Comparison of ENCODE assay signal across 9 mouse cellular contexts in the genomic region with DNA sequence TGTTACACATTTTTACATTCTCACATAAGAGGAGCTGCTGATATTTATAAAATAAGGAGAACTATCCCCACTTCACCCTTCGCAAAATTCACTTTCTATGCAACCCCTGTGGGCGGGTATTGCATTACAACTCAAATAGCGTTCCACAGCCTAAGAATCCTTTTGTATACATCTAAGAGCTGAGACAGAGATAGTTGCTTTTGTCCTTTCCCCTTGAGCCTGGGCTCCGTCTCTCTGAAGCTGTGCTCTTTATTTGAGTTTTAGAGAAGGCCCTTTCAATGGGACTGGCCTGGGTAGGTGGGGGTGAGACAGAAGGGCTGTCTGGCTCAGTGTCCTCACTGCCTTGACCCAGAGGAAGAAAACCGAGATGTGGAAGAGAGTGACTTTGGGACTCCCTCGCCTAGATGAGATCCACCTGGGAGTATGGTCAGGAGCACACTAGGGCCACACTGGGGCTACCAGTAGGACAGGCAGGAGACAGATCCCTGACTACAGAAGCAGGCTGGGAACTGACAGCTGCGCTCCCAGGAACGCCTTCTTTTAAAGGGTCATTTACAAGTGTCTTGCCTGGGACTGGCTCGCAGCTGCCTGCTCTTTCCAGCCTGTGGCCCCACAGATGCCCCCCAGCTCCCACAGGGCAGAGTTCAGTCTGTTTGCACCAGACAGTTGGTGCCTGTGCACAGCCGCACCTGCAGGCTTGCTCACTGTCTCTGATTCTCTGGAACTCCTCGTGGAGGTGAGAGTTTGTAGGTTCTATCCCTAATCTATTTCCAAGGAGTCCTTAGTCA.
DNase-seq lines count a peak whose midpoint lies in the region; ATAC-seq and TF ChIP-seq lines count a peak whose summit lies in the region.
"Had no signal": no experiment of that assay in that cellular context is flagged by ENCODE, and none has a peak within 500 bp of the region (broad histone marks: within the 10 kb centered on the region; RNA-seq: fewer than 3 reads in every experiment).

No protein-coding gene starts in this region.

- ATAC-seq in lung, embryonic 16.5 days (ENCODE audit: low read depth): peak; percentile 23; the same call in 1 of the 2 replicates
- peak; percentile 71 for ATAC-seq in hindbrain, embryonic 16.5 days
- ATAC-seq in liver, embryonic 12.5 days: peak; percentile 49
- no peak for ATAC-seq in stomach, postnatal 0 days (ENCODE audit: low FRiP score, low TSS enrichment)
- ATAC-seq in granulocyte monocyte progenitor cell, adult 5-6 weeks (replicated peaks; ENCODE audit: poor library complexity, severe bottlenecking): no peak

- peak overlapping the region; percentile 40 for H3K4me3 ChIP-seq in lung, embryonic 16.5 days (ENCODE audit: low read length)
- no peak overlapping the region for H3K4me3 ChIP-seq in lung, adult 2 months (replicated peaks; ENCODE audit: extremely low read depth, low read depth, low read length)
- peak overlapping the region; percentile 37 for H3K4me3 ChIP-seq in hindbrain, embryonic 16.5 days (ENCODE audit: low read length)
- H3K4me3 ChIP-seq in liver, embryonic 12.5 days: no peak overlapping the region
- H3K4me3 ChIP-seq in stomach, postnatal 0 days (ENCODE audit: low read depth, low read length): peak overlapping the region; percentile 17; the same call in 1 of the 2 replicates

- H3K4me2 ChIP-seq in lung, embryonic 16.5 days (ENCODE audit: low read depth, low read length): peak overlapping the region; percentile 64
- H3K4me2 ChIP-seq in hindbrain, embryonic 16.5 days (ENCODE audit: low read length): peak overlapping the region; percentile 65
- peak overlapping the region; percentile 47 for H3K4me2 ChIP-seq in liver, embryonic 12.5 days
- H3K4me2 ChIP-seq in stomach, postnatal 0 days (replicated peaks; ENCODE audit: low read depth): peak overlapping the region; percentile 48

- WGBS in lung, embryonic 16.5 days: 17% methylated on average over 11 of the region's 11 CpGs
- WGBS in lung, adult 2 months: 33% methylated on average over 11 of the region's 11 CpGs
- WGBS in hindbrain, embryonic 16.5 days: 13% methylated on average over 11 of the region's 11 CpGs
- WGBS in liver, embryonic 12.5 days (ENCODE audit: insufficient replicate concordance): 19% methylated on average over 11 of the region's 11 CpGs
- WGBS in stomach, postnatal 0 days: 28% methylated on average over 11 of the region's 11 CpGs

- TF ChIP-seq CTCF in lung, adult 2 months (IDR thresholded peaks at IDR 0.05; ENCODE audit: insufficient read depth, low read length): no peak
- no peak for TF ChIP-seq CTCF in stomach, postnatal 0 days (IDR thresholded peaks at IDR 0.05; ENCODE audit: low read depth)

- H3K4me1 ChIP-seq in lung, embryonic 16.5 days (replicated peaks; ENCODE audit: control insufficient read depth, insufficient read depth, low read length): peaks cover 6% of the 10 kb centered on the region; the same call in 1 of the 2 replicates
- H3K4me1 ChIP-seq in lung, adult 2 months (ENCODE audit: control insufficient read depth, insufficient read depth, low read length): no peaks in the 10 kb centered on the region
- H3K4me1 ChIP-seq in hindbrain, embryonic 16.5 days (ENCODE audit: control insufficient read depth, insufficient read depth, low read depth, low read length): peaks cover 8% of the 10 kb centered on the region
- H3K4me1 ChIP-seq in liver, embryonic 12.5 days: no peaks in the 10 kb centered on the region
- no peaks in the 10 kb centered on the region for H3K4me1 ChIP-seq in stomach, postnatal 0 days (replicated peaks; ENCODE audit: control insufficient read depth, insufficient read depth)

- H3K9me3 ChIP-seq in lung, embryonic 16.5 days (ENCODE audit: control insufficient read depth, low read length): no peaks in the 10 kb centered on the region
- H3K9me3 ChIP-seq in hindbrain, embryonic 16.5 days (ENCODE audit: control insufficient read depth, low read length): no peaks in the 10 kb centered on the region
- H3K9me3 ChIP-seq in liver, embryonic 12.5 days (replicated peaks): no peaks in the 10 kb centered on the region
- H3K9me3 ChIP-seq in stomach, postnatal 0 days (ENCODE audit: control insufficient read depth, low read length): no peaks in the 10 kb centered on the region

- H3K9ac ChIP-seq in lung, embryonic 16.5 days (ENCODE audit: low read length): peak overlapping the region; percentile 59
- H3K9ac ChIP-seq in hindbrain, embryonic 16.5 days (ENCODE audit: low read depth, low read length): peak overlapping the region; percentile 57
- no peak overlapping the region for H3K9ac ChIP-seq in liver, embryonic 12.5 days
- no peak overlapping the region for H3K9ac ChIP-seq in stomach, postnatal 0 days (ENCODE audit: low read length)

- no peaks in the 10 kb centered on the region for H3K36me3 ChIP-seq in lung, embryonic 16.5 days (ENCODE audit: control insufficient read depth, insufficient read depth, low read length)
- no peaks in the 10 kb centered on the region for H3K36me3 ChIP-seq in hindbrain, embryonic 16.5 days (ENCODE audit: control insufficient read depth, insufficient read depth, low read length)
- no peaks in the 10 kb centered on the region for H3K36me3 ChIP-seq in liver, embryonic 12.5 days
- H3K36me3 ChIP-seq in stomach, postnatal 0 days (ENCODE audit: control insufficient read depth, insufficient read depth, low read length): no peaks in the 10 kb centered on the region

- no peak for TF ChIP-seq EP300 in stomach, postnatal 0 days (optimal IDR thresholded peaks at IDR 0.05)

- peaks cover 8% of the 10 kb centered on the region for H3K27me3 ChIP-seq in lung, embryonic 16.5 days (ENCODE audit: control insufficient read depth, insufficient read depth, low read depth, low read length)
- H3K27me3 ChIP-seq in hindbrain, embryonic 16.5 days (replicated peaks; ENCODE audit: control insufficient read depth, insufficient read depth, low read length): 0 out of 2 replicates have a peak, but pooled peaks cover 3% of the 10 kb centered on the region
- peaks cover 25% of the 10 kb centered on the region for H3K27me3 ChIP-seq in liver, embryonic 12.5 days (replicated peaks)
- H3K27me3 ChIP-seq in stomach, postnatal 0 days (ENCODE audit: control insufficient read depth, insufficient read depth, low read length): no peaks in the 10 kb centered on the region

- no peak overlapping the region for H3K27ac ChIP-seq in lung, embryonic 16.5 days (ENCODE audit: low read length)
- H3K27ac ChIP-seq in hindbrain, embryonic 16.5 days (ENCODE audit: low read depth, low read length): no peak overlapping the region
- no peak overlapping the region for H3K27ac ChIP-seq in liver, embryonic 12.5 days
- no peak overlapping the region for H3K27ac ChIP-seq in stomach, postnatal 0 days (replicated peaks)
- H3K27ac ChIP-seq: macrophage had no signal

- no peak for TF ChIP-seq POLR2A in lung, adult 2 months (IDR thresholded peaks at IDR 0.05; ENCODE audit: borderline replicate concordance, extremely low read depth, low read depth, low read length)

- no peak for DNase-seq in lung, adult 2 months
- no peak for DNase-seq in stomach, postnatal 0 days (ENCODE audit: low spot score)
- no peak for DNase-seq in thymus, postnatal 25 days
- no peak for DNase-seq in testis, postnatal 14 days (ENCODE audit: low spot score)

Comparison
In these comparisons a context has a peak if more than half of its experiments do, and no peak if none do; other contexts are left out.
1. H3K4me3 ChIP-seq: peak in lung, embryonic 16.5 days (single experiment), hindbrain, embryonic 16.5 days (single experiment) and stomach, postnatal 0 days (single experiment); none in lung, adult 2 months (single experiment) and liver, embryonic 12.5 days (single experiment).
2. ATAC-seq: peak in lung, embryonic 16.5 days (single experiment), hindbrain, embryonic 16.5 days (single experiment) and liver, embryonic 12.5 days (single experiment); none in stomach, postnatal 0 days (single experiment) and granulocyte monocyte progenitor cell, adult 5-6 weeks (single experiment).
3. H3K9ac ChIP-seq: peak in lung, embryonic 16.5 days (single experiment) and hindbrain, embryonic 16.5 days (single experiment); none in liver, embryonic 12.5 days (single experiment) and stomach, postnatal 0 days (single experiment).
4. Peak in every context shown above with its lines, with median percentiles within 50 percentile points of each other: H3K4me2 ChIP-seq.